In the genomic region with DNA sequence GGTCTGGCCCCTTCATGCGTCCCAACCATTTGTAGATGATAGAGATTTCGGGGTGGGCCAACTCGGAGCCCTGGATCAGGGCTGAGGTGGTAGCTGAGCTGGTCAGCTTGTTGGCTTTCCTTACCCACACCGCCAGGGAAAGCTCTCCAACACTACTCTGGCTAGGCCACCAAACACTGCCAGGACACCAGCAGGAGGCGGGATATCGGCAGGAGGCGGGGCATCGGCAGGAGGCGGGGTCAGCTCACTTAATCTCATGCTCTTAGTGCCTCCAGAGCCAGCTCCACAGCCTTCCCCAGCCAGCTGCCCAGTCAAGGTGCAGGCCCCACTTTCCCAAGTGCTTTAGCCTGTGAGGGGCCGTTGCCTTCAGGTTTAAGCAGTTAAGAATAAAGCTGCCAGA, we compare ENCODE assay signal across 15 mouse cellular contexts.
"Had no signal": no experiment of that assay in that cellular context is flagged by ENCODE, and none has a peak within 500 bp of the region (broad histone marks: within the 10 kb centered on the region; RNA-seq: fewer than 3 reads in every experiment).

No protein-coding gene starts in this region.

- H3K27ac ChIP-seq: kidney, postnatal 0 days; limb, embryonic 13.5 days; liver, embryonic 14.5 days; neural tube, embryonic 13.5 days had no signal

- H3K9me3 ChIP-seq: limb, embryonic 13.5 days; neural tube, embryonic 13.5 days had no signal

- H3K36me3 ChIP-seq: limb, embryonic 13.5 days; neural tube, embryonic 13.5 days had no signal

- H3K4me2 ChIP-seq: limb, embryonic 13.5 days; midbrain, embryonic 11.5 days; neural tube, embryonic 13.5 days had no signal

- H3K9ac ChIP-seq: limb, embryonic 13.5 days; liver, embryonic 14.5 days; neural tube, embryonic 13.5 days had no signal

- H3K4me3 ChIP-seq: limb, embryonic 13.5 days; neural tube, embryonic 13.5 days had no signal

- ATAC-seq: midbrain, embryonic 16.5 days had no signal

- DNase-seq: kidney, adult 8-10 months; lung, adult 2 months; lung, postnatal 10 days; lung, postnatal 4 days; retina, postnatal 1 day; right cerebral cortex, postnatal 4 days; spleen, adult 18-20 months; thymus, adult 2 months; thymus, postnatal 25 days had no signal

- H3K27me3 ChIP-seq: neural tube, embryonic 13.5 days had no signal
